ENCODE assay signal across 25 mouse cellular contexts in the genomic region with DNA sequence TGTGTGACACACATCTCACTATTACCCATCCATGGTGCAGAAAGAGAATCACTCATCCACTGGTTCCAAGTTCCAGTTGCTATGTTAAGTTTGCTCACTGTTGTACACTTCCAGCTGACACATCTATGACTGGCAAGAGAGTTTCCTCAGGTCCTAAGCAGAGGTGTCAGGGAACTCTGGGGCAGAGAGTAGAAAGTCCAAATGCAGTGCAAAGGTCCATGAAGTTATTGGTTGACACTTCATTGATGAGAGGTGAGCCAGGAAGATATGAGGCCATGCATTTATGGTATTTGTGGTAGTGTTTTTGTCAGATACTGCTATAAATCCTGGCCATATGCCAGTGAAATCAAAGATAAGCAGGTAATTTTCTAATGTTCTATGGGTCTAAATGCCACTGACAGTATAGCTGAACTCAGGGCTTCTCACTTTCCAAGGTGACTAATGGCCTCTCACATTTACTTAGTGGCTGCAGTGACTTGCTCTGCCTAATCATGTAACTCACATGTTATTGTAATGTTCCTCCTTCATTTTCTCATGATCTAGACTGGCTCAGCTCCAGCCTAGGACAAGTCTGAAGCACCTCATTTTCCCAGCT. TPM values are rescaled to one million over a fixed set of nuclear protein-coding genes. Genes with fewer than 3 reads are reported as not detected.
"Had no signal": no experiment of that assay in that cellular context is flagged by ENCODE, and none has a peak within 500 bp of the region (broad histone marks: within the 10 kb centered on the region; RNA-seq: fewer than 3 reads in every experiment).

No protein-coding gene starts in this region.

- H3K27ac ChIP-seq: heart, adult 2 months; heart, embryonic 13.5 days; heart, embryonic 15.5 days; hindbrain, embryonic 13.5 days; hindbrain, embryonic 15.5 days; kidney, postnatal 0 days; limb, embryonic 13.5 days; limb, embryonic 15.5 days; liver, embryonic 13.5 days; liver, embryonic 15.5 days had no signal

- DNase-seq: gastrocnemius, postnatal 14 days; gastrocnemius, postnatal 36 days; heart, adult 11 months; heart, adult 2 months; heart, postnatal 14 days; heart, postnatal 36 days; kidney, adult 11 months; kidney, postnatal 14 days; layer of hippocampus, adult 9-11 months; layer of hippocampus, postnatal 36 days; left cerebral cortex, postnatal 4 days; liver, embryonic 13.5 days; lung, adult 18-20 months had no signal

- ATAC-seq: forebrain, embryonic 16.5 days; inflammation-experienced regulatory T-cells, adult 6 months had no signal

- H3K4me2 ChIP-seq: heart, embryonic 11.5 days; heart, embryonic 13.5 days; heart, embryonic 15.5 days; hindbrain, embryonic 13.5 days; hindbrain, embryonic 15.5 days; limb, embryonic 13.5 days; limb, embryonic 15.5 days; liver, embryonic 13.5 days; liver, embryonic 15.5 days had no signal

- H3K4me3 ChIP-seq: heart, adult 2 months; heart, embryonic 13.5 days; heart, embryonic 15.5 days; hindbrain, embryonic 13.5 days; hindbrain, embryonic 15.5 days; limb, embryonic 13.5 days; limb, embryonic 15.5 days; liver, embryonic 13.5 days; liver, embryonic 15.5 days had no signal

- H3K9me3 ChIP-seq: heart, embryonic 13.5 days; heart, embryonic 15.5 days; hindbrain, embryonic 13.5 days; hindbrain, embryonic 15.5 days; limb, embryonic 13.5 days; limb, embryonic 15.5 days; liver, embryonic 13.5 days; liver, embryonic 15.5 days had no signal

- H3K27me3 ChIP-seq: heart, embryonic 13.5 days; heart, embryonic 15.5 days; hindbrain, embryonic 13.5 days; hindbrain, embryonic 15.5 days; limb, embryonic 13.5 days; limb, embryonic 15.5 days; liver, embryonic 13.5 days; liver, embryonic 15.5 days had no signal

- H3K9ac ChIP-seq: heart, embryonic 13.5 days; heart, embryonic 15.5 days; hindbrain, embryonic 13.5 days; hindbrain, embryonic 15.5 days; limb, embryonic 13.5 days; limb, embryonic 15.5 days; liver, embryonic 13.5 days; liver, embryonic 15.5 days had no signal

- H3K36me3 ChIP-seq: heart, embryonic 13.5 days; heart, embryonic 15.5 days; hindbrain, embryonic 13.5 days; hindbrain, embryonic 15.5 days; limb, embryonic 13.5 days; limb, embryonic 15.5 days; liver, embryonic 13.5 days; liver, embryonic 15.5 days had no signal

- H3K4me1 ChIP-seq: heart, embryonic 13.5 days; heart, embryonic 15.5 days; hindbrain, embryonic 13.5 days; hindbrain, embryonic 15.5 days; limb, embryonic 13.5 days; limb, embryonic 15.5 days; liver, embryonic 13.5 days; liver, embryonic 15.5 days had no signal

RNA-seq across cellular contexts. Expression of a gene that starts 19.4 kb away (rescaled TPM):
- total RNA-seq: hematopoietic stem cell, adult 5-6 weeks had no signal
- polyA plus RNA-seq: inflammation-experienced regulatory T-cells, adult 6 months had no signal
